In genomic region chr19:52193813-52194212, GRCm38 (mm10) we compare ENCODE assay signal across 18 mouse cellular contexts.
DNase-seq lines count a peak whose midpoint lies in the region; ATAC-seq lines count a peak whose summit lies in the region.
"Had no signal": no experiment of that assay in that cellular context is flagged by ENCODE, and none has a peak within 500 bp of the region (broad histone marks: within the 10 kb centered on the region; RNA-seq: fewer than 3 reads in every experiment).

No protein-coding gene starts in this region.

- 87% methylated on average over 2 of the region's 2 CpGs for WGBS in kidney, embryonic 15.5 days

- peak; percentile 6 for DNase-seq in embryo, embryonic 10 days (ENCODE audit: low spot score)
- no peak for DNase-seq in embryo, embryonic 10.5 days (ENCODE audit: low spot score)
- DNase-seq in kidney, postnatal 10 days, result peak; percentile 15
- peak; percentile 7 for DNase-seq in right cerebral cortex, adult 18-20 months
- no peak for DNase-seq in right cerebral cortex, postnatal 4 days
- no peak for DNase-seq in gastrocnemius, postnatal 10 days
- DNase-seq: cerebellum, adult 8-10 months; heart, adult 11 months; heart, postnatal 36 days; lung, postnatal 14 days; thymus, postnatal 14 days had no signal

- no peaks in the 10 kb centered on the region for H3K27me3 ChIP-seq in kidney, embryonic 15.5 days
- H3K27me3 ChIP-seq: embryonic facial prominence, embryonic 15.5 days; heart, embryonic 13.5 days; midbrain, embryonic 13.5 days; neural tube, embryonic 12.5 days had no signal

- no peak overlapping the region for H3K27ac ChIP-seq in kidney, embryonic 15.5 days
- H3K27ac ChIP-seq: embryonic facial prominence, embryonic 15.5 days; heart, embryonic 13.5 days; hindbrain, embryonic 14.5 days; liver, embryonic 14.5 days; midbrain, embryonic 13.5 days; neural tube, embryonic 12.5 days had no signal

- H3K4me3 ChIP-seq in kidney, embryonic 15.5 days (replicated peaks), result no peak overlapping the region
- H3K4me3 ChIP-seq: embryonic facial prominence, embryonic 15.5 days; heart, embryonic 13.5 days; midbrain, embryonic 13.5 days; neural tube, embryonic 12.5 days had no signal

- H3K4me1 ChIP-seq in kidney, embryonic 15.5 days, result no peaks in the 10 kb centered on the region
- H3K4me1 ChIP-seq: embryonic facial prominence, embryonic 15.5 days; heart, embryonic 13.5 days; midbrain, embryonic 13.5 days; neural tube, embryonic 12.5 days had no signal

- H3K4me2 ChIP-seq in kidney, embryonic 15.5 days, result no peak overlapping the region
- H3K4me2 ChIP-seq: embryonic facial prominence, embryonic 15.5 days; heart, embryonic 13.5 days; hindbrain, embryonic 14.5 days; midbrain, embryonic 13.5 days; neural tube, embryonic 12.5 days had no signal

- ATAC-seq in kidney, embryonic 15.5 days (replicated peaks; ENCODE audit: low FRiP score), result no peak
- ATAC-seq: midbrain, embryonic 13.5 days had no signal

- no peaks in the 10 kb centered on the region for H3K9me3 ChIP-seq in kidney, embryonic 15.5 days (replicated peaks)
- H3K9me3 ChIP-seq: embryonic facial prominence, embryonic 15.5 days; heart, embryonic 13.5 days; midbrain, embryonic 13.5 days; neural tube, embryonic 12.5 days had no signal

- no peaks in the 10 kb centered on the region for H3K36me3 ChIP-seq in kidney, embryonic 15.5 days
- H3K36me3 ChIP-seq: embryonic facial prominence, embryonic 15.5 days; heart, embryonic 13.5 days; midbrain, embryonic 13.5 days; neural tube, embryonic 12.5 days had no signal

- H3K9ac ChIP-seq in kidney, embryonic 15.5 days, result no peak overlapping the region
- H3K9ac ChIP-seq: embryonic facial prominence, embryonic 15.5 days; heart, embryonic 13.5 days; hindbrain, embryonic 14.5 days; liver, embryonic 14.5 days; midbrain, embryonic 13.5 days; neural tube, embryonic 12.5 days had no signal

Comparison
In these comparisons a context has a peak if more than half of its experiments do, and no peak if none do; other contexts are left out.
1. DNase-seq: peak in embryo, embryonic 10 days (single experiment), kidney, postnatal 10 days (single experiment) and right cerebral cortex, adult 18-20 months (single experiment); none in embryo, embryonic 10.5 days (single experiment), right cerebral cortex, postnatal 4 days (single experiment) and gastrocnemius, postnatal 10 days (single experiment).